Mouse (Mus musculus) cerebellum, adult 9-10 months (tissue): Measurements from ENCODE around the gene Cryge.
A peak's percentile ranks its signal among the peaks of the same experiment; 100 is the strongest.

Experiments
- DNase-seq: peaks from one replicate; pipeline ENCODE4 v3.0.0; 2022

Gene Cryge

GRCm38 (mm10) chr1:65010153-65010552 lies 40.8 kb downstream of the Cryge start:
- peak; percentile 74 for DNase-seq

GRCm38 (mm10) chr1:65005575-65005974 lies 45.4 kb downstream of the Cryge start:
- DNase-seq, result no peak

- DNase-seq, result no peak
Observed at GRCm38 (mm10) chr1:65004526-65004925, 46.4 kb downstream of the Cryge start.
